Mouse (Mus musculus) cerebellum, adult 9-10 months (tissue): ENCODE data around the gene Ip6k1.
A peak's percentile ranks its signal among the peaks of the same experiment; 100 is the strongest.

Experiments used
- DNase-seq: peaks from one replicate; pipeline ENCODE4 v3.0.0; 2022

Ip6k1 gene

DNA sequence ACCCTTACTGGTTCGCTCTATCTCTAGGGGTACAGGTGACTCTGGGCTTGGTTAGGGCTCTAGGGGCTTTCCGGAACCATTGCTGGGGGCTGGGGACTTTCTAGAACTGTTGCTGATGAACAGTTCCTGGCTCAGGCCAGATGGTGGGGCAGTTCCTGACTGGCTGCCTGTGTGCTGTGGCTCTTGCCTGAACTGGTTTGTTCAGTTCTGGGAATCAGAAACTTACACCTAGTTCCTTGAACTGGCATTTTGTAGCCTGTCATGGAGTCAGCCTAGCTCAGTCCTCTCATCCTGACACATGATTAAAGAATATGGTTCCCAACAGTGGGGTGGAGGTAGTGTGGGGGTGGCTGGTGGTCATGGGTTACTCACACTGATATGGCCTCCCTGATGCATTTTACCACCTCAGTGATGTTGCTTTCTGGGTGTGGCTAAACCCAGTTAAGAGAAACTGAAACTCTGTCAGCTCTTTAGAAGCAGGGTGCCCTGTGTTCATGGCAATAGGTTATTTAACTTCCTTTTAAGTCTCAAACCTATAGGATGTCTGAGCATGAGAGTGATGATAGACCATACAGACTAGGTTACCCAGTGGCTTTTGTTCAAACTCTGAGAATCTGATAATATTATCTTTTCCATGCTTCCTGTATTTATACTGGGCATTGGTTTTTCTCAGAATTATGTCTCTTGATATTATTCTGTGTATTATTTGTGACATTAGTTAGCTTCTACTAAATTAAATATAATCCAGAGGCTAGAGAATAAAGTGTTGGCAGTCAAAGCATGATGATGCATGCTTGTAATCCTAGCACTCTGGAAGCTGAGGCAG, 33.2 kb downstream of the Ip6k1 start:
- DNase-seq: no peak

DNA sequence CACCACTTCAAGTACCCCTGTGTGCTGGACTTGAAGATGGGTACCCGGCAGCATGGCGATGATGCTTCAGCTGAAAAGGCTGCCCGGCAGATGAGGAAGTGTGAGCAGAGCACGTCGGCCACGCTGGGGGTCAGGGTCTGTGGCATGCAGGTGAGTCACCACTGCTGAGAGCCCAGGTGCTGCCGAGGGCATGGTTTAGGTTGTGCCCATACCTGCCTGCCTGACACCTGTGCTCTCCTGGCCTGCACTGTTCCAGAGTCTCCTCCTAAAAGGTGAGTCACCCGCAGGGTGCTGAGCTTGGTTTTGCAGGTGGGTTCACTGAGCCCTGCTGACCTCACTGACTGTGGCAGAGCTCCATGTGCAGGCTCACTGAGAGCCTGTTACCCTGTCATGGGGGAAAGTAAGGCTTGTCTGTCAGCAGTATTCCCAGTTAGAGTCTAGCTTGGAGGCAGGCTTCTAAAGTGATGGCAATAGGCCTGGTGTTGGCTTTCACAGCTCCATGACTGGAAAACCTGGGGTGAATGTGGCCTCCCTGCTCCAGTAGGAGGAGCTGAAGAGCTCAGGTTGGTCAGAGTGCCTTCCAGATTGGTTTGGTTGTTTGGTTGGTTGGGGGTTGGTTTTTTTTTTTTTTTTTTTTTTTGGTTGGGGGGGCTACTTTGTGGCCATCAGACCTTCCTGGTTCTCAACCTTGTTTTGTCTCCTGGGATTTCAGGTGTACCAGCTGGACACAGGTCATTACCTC, 42.6 kb downstream of the Ip6k1 start:
- no peak for DNase-seq

GRCm38 (mm10) chr9:108046582-108046981, 44.3 kb downstream of the Ip6k1 start:
- DNase-seq: no peak

DNA sequence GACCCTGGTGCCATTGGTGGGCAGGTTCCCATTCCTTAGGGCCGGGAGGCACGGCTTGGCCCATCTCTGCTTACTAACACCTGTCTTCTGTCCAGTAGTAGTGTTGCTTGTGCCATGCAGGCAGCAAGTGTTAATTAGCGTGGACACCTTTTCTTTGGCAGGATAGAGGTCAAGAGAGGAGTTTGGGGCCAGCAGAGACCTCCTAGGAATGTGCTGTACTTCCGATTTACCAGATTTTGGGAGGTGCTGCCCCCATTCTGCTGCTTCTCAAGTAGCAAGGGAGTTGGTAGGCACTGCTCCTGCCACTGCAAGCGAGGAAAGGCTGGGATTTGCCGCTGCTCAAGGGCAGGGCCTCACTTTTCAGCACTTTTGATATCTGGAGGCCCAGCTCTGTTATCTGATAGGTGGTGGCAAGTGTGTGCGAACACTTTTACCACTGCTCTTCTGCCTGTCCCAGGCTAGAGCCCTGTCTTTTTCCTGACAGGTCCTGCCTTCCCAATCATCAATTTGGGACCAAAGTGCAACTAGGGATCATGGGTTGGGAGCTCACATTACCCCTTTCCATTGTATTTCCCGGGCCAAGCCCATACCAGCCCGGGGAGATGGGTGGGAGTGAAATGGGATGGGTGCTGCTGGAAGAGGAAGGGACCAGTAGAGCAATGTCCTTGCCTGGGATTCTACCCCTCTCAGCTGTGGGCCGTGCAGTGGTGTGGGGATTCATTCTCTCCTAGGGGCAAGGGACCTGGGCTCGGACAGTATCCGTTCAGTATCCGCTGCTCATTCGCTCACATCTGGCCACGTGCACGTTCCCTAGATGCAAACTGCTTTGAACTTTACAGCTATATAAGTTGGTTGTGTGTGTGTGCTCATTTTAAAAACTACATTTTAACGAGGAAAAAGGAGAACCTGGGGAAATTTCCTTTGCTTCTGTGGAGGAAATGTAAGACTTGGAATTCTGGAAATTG, 45.6 kb downstream of the Ip6k1 start:
- peak; percentile 39 for DNase-seq

DNA sequence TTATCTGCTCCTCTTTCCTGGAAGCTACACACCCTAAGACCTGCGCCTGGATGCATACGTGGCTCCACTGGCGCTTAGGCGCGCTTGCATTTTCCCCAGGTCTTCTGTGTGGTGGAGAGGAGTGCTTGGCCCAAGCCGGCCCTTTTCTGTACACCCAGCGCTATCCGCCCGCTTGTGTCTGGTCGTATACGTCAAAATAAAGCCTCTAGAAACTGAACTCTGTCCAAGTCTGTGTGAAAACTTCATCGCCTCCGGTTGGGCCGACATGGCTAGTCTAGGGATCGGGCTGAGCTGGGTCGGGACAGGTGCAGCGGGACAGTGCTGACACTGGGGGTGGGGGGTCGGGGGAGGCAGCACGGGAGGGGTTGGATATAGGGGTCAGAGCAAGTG, 46.3 kb downstream of the Ip6k1 start:
- DNase-seq: peak; percentile 65

- peak; percentile 94 for DNase-seq
Observed at GRCm38 (mm10) chr9:108049016-108049455, 46.7 kb downstream of the Ip6k1 start, which contains the start of gene Gmppb. Gmppb (plus strand) TSS chr9:108049242.

GRCm38 (mm10) chr9:108049561-108050251, 47.4 kb downstream of the Ip6k1 start:
- DNase-seq: peak; percentile 57

- peak; percentile 44 for DNase-seq
Observed at GRCm38 (mm10) chr9:108051184-108051930, 49.1 kb downstream of the Ip6k1 start.

DNA sequence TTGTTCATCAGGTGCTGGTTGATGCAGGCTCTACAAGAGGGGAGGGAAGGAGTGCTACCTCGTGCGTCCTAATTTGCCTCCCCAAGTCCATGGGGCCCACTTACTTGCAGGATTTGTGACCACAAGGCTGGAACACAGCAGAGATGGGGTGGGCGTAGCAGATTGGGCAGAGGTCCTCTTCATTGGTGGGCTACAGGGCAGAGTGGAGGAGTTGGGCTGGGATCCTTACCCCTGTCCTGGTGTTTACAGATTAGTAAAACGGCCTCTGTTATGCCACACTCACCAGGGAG, 49.6 kb downstream of the Ip6k1 start:
- no peak for DNase-seq

- DNase-seq: no peak
Observed at GRCm38 (mm10) chr9:108052411-108052810, 50.1 kb downstream of the Ip6k1 start.

DNA sequence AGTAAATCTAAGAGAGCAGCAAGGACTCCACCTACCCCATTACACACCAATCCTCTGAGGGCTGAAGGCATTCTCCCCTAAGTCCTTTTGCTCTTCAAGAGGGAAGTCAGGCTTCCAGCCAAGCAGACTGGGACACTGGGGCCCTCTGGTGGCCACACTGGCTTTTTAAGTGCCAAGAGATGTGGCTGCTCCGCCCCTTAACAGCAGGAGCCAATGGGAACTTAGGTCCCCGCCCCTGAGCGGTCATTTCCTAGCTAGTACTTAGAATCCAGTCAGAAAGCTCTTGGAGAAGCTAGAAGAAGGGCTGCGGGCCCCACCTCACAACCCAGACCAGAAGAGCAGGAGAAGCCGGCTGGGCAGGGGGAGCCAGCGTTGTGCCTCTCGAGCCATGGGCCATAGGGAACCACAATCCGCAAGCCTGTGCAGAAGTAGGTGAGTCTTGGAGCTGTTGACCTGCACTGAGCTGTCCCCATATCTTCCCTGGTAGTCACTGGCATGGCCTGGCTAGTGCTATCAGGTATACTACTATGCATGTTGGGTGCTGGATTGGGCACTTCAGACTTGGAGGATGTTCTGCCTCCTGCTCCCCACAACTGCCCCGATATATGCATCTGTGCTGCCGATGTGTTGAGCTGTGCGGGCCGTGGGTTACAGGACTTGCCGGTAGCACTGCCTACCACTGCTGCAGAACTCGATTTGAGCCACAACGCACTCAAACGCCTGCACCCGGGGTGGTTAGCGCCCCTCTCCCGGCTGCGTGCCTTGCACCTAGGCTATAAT, 50.8 kb downstream of the Ip6k1 start, which contains the start of gene Amigo3:
TSS of gene Amigo3 (plus strand) at position 275 of the 780 bp plus-strand sequence.
- DNase-seq: peak; percentile 98

DNA sequence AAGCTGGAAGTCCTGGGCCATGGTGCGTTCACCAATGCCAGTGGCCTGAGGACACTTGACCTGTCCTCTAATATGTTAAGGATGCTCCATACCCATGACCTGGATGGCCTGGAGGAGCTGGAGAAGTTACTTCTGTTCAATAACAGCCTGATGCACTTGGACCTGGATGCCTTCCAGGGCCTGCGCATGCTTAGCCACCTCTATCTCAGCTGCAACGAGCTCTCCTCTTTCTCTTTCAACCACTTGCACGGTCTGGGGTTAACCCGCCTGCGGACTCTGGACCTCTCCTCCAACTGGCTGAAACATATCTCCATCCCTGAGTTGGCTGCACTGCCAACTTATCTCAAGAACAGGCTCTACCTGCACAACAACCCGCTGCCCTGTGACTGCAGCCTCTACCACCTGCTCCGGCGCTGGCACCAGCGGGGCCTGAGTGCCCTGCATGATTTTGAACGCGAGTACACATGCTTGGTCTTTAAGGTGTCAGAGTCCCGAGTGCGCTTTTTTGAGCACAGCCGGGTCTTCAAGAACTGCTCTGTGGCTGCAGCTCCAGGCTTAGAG, 51.4 kb downstream of the Ip6k1 start:
- DNase-seq: peak; percentile 54

- DNase-seq: no peak
Observed at GRCm38 (mm10) chr9:108054331-108055040, 52.2 kb downstream of the Ip6k1 start.

GRCm38 (mm10) chr9:108055061-108055460, 52.8 kb downstream of the Ip6k1 start:
- DNase-seq: no peak

GRCm38 (mm10) chr9:108055661-108056237, 53.4 kb downstream of the Ip6k1 start:
- no peak for DNase-seq

DNA sequence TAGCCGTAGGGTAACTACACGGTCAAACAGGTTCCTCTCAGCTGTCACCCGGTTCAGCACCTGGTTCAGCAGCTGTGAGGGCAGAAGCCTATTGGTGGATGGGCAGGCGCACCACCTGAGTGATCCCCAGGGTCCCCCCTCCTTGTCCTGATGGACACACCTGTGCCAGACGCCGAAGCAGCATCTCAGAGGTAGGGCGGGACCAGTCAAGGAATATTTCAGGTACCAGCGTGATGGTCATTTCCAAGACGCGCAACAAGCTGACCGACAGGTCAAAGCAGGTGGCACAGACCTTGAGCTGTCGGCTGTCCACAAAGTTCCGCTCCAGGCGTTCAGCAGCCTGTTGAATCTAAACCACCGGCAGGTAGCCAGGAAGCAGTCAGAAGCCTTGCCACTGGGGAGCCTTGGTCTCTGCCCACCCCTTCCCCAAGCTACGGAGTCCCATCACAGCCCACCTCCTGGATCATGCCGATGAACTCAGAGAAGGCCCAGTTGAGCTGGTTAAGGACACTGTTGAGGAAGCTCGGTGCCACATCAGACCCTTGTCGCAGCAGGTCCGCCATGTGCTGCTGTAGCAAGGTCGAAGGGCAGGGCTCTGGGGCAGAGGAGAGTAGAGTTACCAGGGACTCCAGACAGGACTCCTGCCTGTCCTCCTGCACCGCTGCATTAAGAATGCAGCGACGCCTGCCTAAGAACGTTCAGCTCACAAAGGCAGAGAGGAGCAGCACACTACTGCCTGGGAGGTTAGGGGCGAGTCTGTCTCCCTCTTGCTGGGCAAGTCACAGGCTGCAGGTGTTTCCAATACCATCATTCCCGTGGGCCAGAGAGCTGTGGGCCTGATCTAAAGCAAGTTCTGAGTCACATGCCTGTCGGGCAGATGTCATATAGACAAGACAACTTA, 54.3 kb downstream of the Ip6k1 start:
- no peak for DNase-seq

DNA sequence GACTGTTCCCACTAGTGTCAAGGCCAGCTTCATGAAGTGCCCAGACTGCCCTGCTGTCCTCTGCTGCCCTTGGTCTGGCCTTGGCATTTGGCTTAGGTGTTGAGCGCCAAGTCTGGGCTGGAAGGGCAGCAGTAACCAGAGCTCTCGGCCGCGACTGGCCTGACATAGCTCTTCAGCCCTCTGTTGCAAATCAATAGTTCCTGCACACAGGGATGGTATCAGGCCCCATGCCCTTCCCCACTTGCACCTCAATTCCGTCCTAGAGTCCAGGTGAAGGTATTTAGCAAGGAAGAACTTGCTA, 54.9 kb downstream of the Ip6k1 start:
- DNase-seq: no peak

GRCm38 (mm10) chr9:108058291-108058690, 56.0 kb downstream of the Ip6k1 start:
- DNase-seq: no peak
